ENCODE assay signal across 21 mouse cellular contexts in the genomic region with DNA sequence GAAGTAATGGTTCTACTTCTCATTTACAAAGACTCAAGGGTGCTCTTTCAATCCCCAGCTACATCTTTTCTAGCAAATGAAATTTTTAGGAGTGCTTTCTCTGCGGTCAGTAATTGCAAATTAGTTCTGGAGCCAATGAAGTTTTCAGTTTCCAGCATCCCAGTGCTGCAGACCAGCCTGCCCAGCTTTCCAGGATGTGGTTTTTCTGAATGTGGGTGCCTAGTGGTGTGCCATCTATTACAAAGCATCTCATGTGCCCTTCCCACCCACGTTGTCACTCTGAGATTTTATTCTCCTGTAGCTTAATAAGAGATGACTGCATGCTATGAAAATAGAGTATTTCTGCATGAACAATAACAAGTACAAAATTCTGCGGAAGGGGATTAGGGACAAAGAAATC.
DNase-seq lines count a peak whose midpoint lies in the region; ATAC-seq and TF ChIP-seq lines count a peak whose summit lies in the region.
"Had no signal": no experiment of that assay in that cellular context is flagged by ENCODE, and none has a peak within 500 bp of the region (broad histone marks: within the 10 kb centered on the region; RNA-seq: fewer than 3 reads in every experiment).

No protein-coding gene starts in this region.

- no peak overlapping the region for H3ac ChIP-seq in myocyte (ENCODE audit: control insufficient read depth, insufficient read length)

- H3K27me3 ChIP-seq in hindbrain, embryonic 15.5 days, result no peaks in the 10 kb centered on the region
- H3K27me3 ChIP-seq in hindbrain, embryonic 12.5 days, result no peaks in the 10 kb centered on the region
- no peaks in the 10 kb centered on the region for H3K27me3 ChIP-seq in midbrain, postnatal 0 days (ENCODE audit: insufficient read depth, low read length)
- H3K27me3 ChIP-seq in midbrain, embryonic 14.5 days (ENCODE audit: control insufficient read depth, insufficient read depth, low read length), result no peaks in the 10 kb centered on the region
- H3K27me3 ChIP-seq in myocyte (ENCODE audit: control insufficient read depth, insufficient read depth, insufficient read length), result no peaks in the 10 kb centered on the region
- no peaks in the 10 kb centered on the region for H3K27me3 ChIP-seq in intestine, embryonic 16.5 days (replicated peaks; ENCODE audit: control insufficient read depth, insufficient read depth, low read length)
- H3K27me3 ChIP-seq: embryonic facial prominence, embryonic 13.5 days; forebrain, embryonic 13.5 days; forebrain, embryonic 15.5 days; Patski had no signal

- H3K27ac ChIP-seq in hindbrain, embryonic 15.5 days (replicated peaks), result peak overlapping the region; percentile 51; the same call in 1 of the 2 replicates
- H3K27ac ChIP-seq in hindbrain, embryonic 12.5 days, result no peak overlapping the region
- H3K27ac ChIP-seq in midbrain, postnatal 0 days (ENCODE audit: low read depth, low read length), result no peak overlapping the region
- no peak overlapping the region for H3K27ac ChIP-seq in midbrain, embryonic 14.5 days (replicated peaks; ENCODE audit: low read depth, low read length)
- H3K27ac ChIP-seq in intestine, embryonic 16.5 days (ENCODE audit: low read length), result no peak overlapping the region
- H3K27ac ChIP-seq: embryonic facial prominence, embryonic 13.5 days; forebrain, embryonic 13.5 days; forebrain, embryonic 15.5 days had no signal

- ATAC-seq in hindbrain, embryonic 15.5 days (ENCODE audit: low FRiP score, low read depth), result no peak
- ATAC-seq in hindbrain, embryonic 12.5 days (ENCODE audit: low FRiP score), result no peak
- ATAC-seq in midbrain, postnatal 0 days (ENCODE audit: low FRiP score), result no peak
- ATAC-seq in midbrain, embryonic 14.5 days (ENCODE audit: low FRiP score, low TSS enrichment), result no peak
- ATAC-seq in intestine, embryonic 16.5 days, result no peak
- ATAC-seq: activated CD4-positive, CD25-positive, alpha-beta regulatory T cell, adult 4 months; forebrain, embryonic 13.5 days; forebrain, postnatal 0 days; Patski had no signal

- no peak for TF ChIP-seq POLR2A in myocyte (IDR thresholded peaks at IDR 0.05; ENCODE audit: insufficient read length, low read depth)

- H3K4me3 ChIP-seq in hindbrain, embryonic 15.5 days, result no peak overlapping the region
- no peak overlapping the region for H3K4me3 ChIP-seq in hindbrain, embryonic 12.5 days
- H3K4me3 ChIP-seq in midbrain, postnatal 0 days (ENCODE audit: low read depth, low read length), result no peak overlapping the region
- no peak overlapping the region for H3K4me3 ChIP-seq in midbrain, embryonic 14.5 days (replicated peaks; ENCODE audit: low read depth, low read length)
- no peak overlapping the region for H3K4me3 ChIP-seq in myocyte
- H3K4me3 ChIP-seq in intestine, embryonic 16.5 days (ENCODE audit: low read length), result no peak overlapping the region
- H3K4me3 ChIP-seq: embryonic facial prominence, embryonic 13.5 days; forebrain, embryonic 13.5 days; forebrain, embryonic 15.5 days had no signal

- H3K9ac ChIP-seq in hindbrain, embryonic 15.5 days, result no peak overlapping the region
- H3K9ac ChIP-seq in hindbrain, embryonic 12.5 days, result no peak overlapping the region
- no peak overlapping the region for H3K9ac ChIP-seq in midbrain, postnatal 0 days (replicated peaks; ENCODE audit: low read length, poor library complexity, severe bottlenecking)
- H3K9ac ChIP-seq in midbrain, embryonic 14.5 days (replicated peaks; ENCODE audit: low read length), result no peak overlapping the region
- H3K9ac ChIP-seq in intestine, embryonic 16.5 days (ENCODE audit: low read depth, low read length), result no peak overlapping the region
- H3K9ac ChIP-seq: embryonic facial prominence, embryonic 13.5 days; forebrain, embryonic 13.5 days; forebrain, embryonic 15.5 days; forebrain, postnatal 0 days had no signal

- H3K4me1 ChIP-seq in hindbrain, embryonic 15.5 days (replicated peaks), result no peaks in the 10 kb centered on the region
- H3K4me1 ChIP-seq in hindbrain, embryonic 12.5 days, result no peaks in the 10 kb centered on the region
- H3K4me1 ChIP-seq in midbrain, postnatal 0 days (ENCODE audit: insufficient read depth, low read length), result no peaks in the 10 kb centered on the region
- H3K4me1 ChIP-seq in midbrain, embryonic 14.5 days (ENCODE audit: control insufficient read depth, insufficient read depth, low read length), result no peaks in the 10 kb centered on the region
- no peaks in the 10 kb centered on the region for H3K4me1 ChIP-seq in intestine, embryonic 16.5 days (ENCODE audit: control insufficient read depth, insufficient read depth, low read length)
- H3K4me1 ChIP-seq: forebrain, embryonic 13.5 days; forebrain, embryonic 15.5 days had no signal

- H3K79me2 ChIP-seq in myocyte (ENCODE audit: control insufficient read depth, insufficient read depth), result no peaks in the 10 kb centered on the region

- H3K9me3 ChIP-seq in hindbrain, embryonic 15.5 days, result no peaks in the 10 kb centered on the region
- no peaks in the 10 kb centered on the region for H3K9me3 ChIP-seq in hindbrain, embryonic 12.5 days (replicated peaks)
- H3K9me3 ChIP-seq in midbrain, postnatal 0 days (ENCODE audit: low read length), result no peaks in the 10 kb centered on the region
- H3K9me3 ChIP-seq in midbrain, embryonic 14.5 days (ENCODE audit: control insufficient read depth, low read length), result no peaks in the 10 kb centered on the region
- H3K9me3 ChIP-seq in intestine, embryonic 16.5 days (ENCODE audit: control insufficient read depth, low read length), result no peaks in the 10 kb centered on the region
- H3K9me3 ChIP-seq: embryonic facial prominence, embryonic 13.5 days; forebrain, embryonic 13.5 days; forebrain, embryonic 15.5 days had no signal

- DNase-seq in midbrain, postnatal 0 days (ENCODE audit: low spot score), result peak; percentile 18
- no peak for DNase-seq in midbrain, embryonic 14.5 days
- DNase-seq in Muller cell, postnatal 12 days (ENCODE audit: inconsistent ontology term), result peak; percentile 86
- DNase-seq: adrenal gland, adult 8-10 months; adrenal gland, postnatal 14 days; adrenal gland, postnatal 36 days; cerebellum, adult 11-12 months; cerebellum, adult 2 months; cerebellum, adult 9-10 months; cerebellum, postnatal 10 days; cerebellum, postnatal 25 days; forebrain, postnatal 0 days had no signal

- no peak overlapping the region for H3K4me2 ChIP-seq in hindbrain, embryonic 15.5 days
- H3K4me2 ChIP-seq in hindbrain, embryonic 12.5 days (replicated peaks), result no peak overlapping the region
- no peak overlapping the region for H3K4me2 ChIP-seq in midbrain, postnatal 0 days (ENCODE audit: low read depth, low read length, poor library complexity, severe bottlenecking)
- no peak overlapping the region for H3K4me2 ChIP-seq in midbrain, embryonic 14.5 days (ENCODE audit: low read length)
- H3K4me2 ChIP-seq in myocyte (ENCODE audit: low read depth), result peak overlapping the region; percentile 37
- no peak overlapping the region for H3K4me2 ChIP-seq in intestine, embryonic 16.5 days (ENCODE audit: low read depth, low read length)
- H3K4me2 ChIP-seq: embryonic facial prominence, embryonic 13.5 days; forebrain, embryonic 13.5 days; forebrain, embryonic 15.5 days had no signal

- H3K36me3 ChIP-seq in hindbrain, embryonic 15.5 days, result no peaks in the 10 kb centered on the region
- H3K36me3 ChIP-seq in hindbrain, embryonic 12.5 days, result no peaks in the 10 kb centered on the region
- no peaks in the 10 kb centered on the region for H3K36me3 ChIP-seq in midbrain, postnatal 0 days (ENCODE audit: insufficient read depth, low read length)
- H3K36me3 ChIP-seq in midbrain, embryonic 14.5 days (ENCODE audit: control insufficient read depth, insufficient read depth, low read length), result no peaks in the 10 kb centered on the region
- no peaks in the 10 kb centered on the region for H3K36me3 ChIP-seq in myocyte (ENCODE audit: control insufficient read depth, insufficient read depth)
- no peaks in the 10 kb centered on the region for H3K36me3 ChIP-seq in intestine, embryonic 16.5 days (ENCODE audit: control insufficient read depth, insufficient read depth, low read length)
- H3K36me3 ChIP-seq: embryonic facial prominence, embryonic 13.5 days; forebrain, embryonic 15.5 days had no signal

- no peak for TF ChIP-seq CTCF in midbrain, postnatal 0 days (IDR thresholded peaks at IDR 0.05)

- 62% methylated on average over 3 of the region's 3 CpGs for WGBS in hindbrain, embryonic 15.5 days
- 77% methylated on average over 3 of the region's 3 CpGs for WGBS in hindbrain, embryonic 12.5 days
- 58% methylated on average over 3 of the region's 3 CpGs for WGBS in midbrain, postnatal 0 days
- 72% methylated on average over 3 of the region's 3 CpGs for WGBS in midbrain, embryonic 14.5 days
- 73% methylated on average over 3 of the region's 3 CpGs for WGBS in intestine, embryonic 16.5 days

TF ChIP-seq in myocyte, 11 proteins besides CTCF, POLR2A, EP300 and RAD21:
- TF ChIP-seq TCF3 (IDR thresholded peaks at IDR 0.05; ENCODE audit: insufficient read length, low read depth) (no peak), E2F4 (IDR thresholded peaks at IDR 0.05; ENCODE audit: insufficient read depth) (no peak), TCF12 (IDR thresholded peaks at IDR 0.05; ENCODE audit: insufficient read depth, poor library complexity, severe bottlenecking) (no peak), MYOD1 (IDR thresholded peaks at IDR 0.05; ENCODE audit: control insufficient read depth in 1 of 3, insufficient read length in 2 of 3, low read depth in 2 of 3) (no peak), MYOG (IDR thresholded peaks at IDR 0.05; ENCODE audit: control insufficient read depth in 1 of 3, insufficient read depth in 1 of 3, insufficient read length in 2 of 3, low read depth in 2 of 3) (no peak), POLR2AphosphoS2 (IDR thresholded peaks at IDR 0.05; ENCODE audit: insufficient read length, low read depth) (no peak), CEBPB (IDR thresholded peaks at IDR 0.05; ENCODE audit: insufficient read depth, poor library complexity, severe bottlenecking) (no peak), REST (IDR thresholded peaks at IDR 0.05; ENCODE audit: insufficient read depth, insufficient read length) (no peak)
